Mouse (Mus musculus) C2C12 (cell line): ENCODE results near the gene Iglon5.

ENCODE experiments used
- CEBPB ChIP-seq: IDR thresholded peaks from one replicate; pipeline ENCODE4 v1.6.1; 2011; ENCODE audit warnings: low read depth, mild to moderate bottlenecking, control low read depth, moderate library complexity
- CTCF ChIP-seq: IDR thresholded peaks from one replicate; pipeline ENCODE4 v1.5.1; 2011; ENCODE audit not compliant: control insufficient read depth, insufficient read depth, insufficient read length

GRCm38 (mm10) chr7:43440482-43440881, 49.4 kb downstream of the Iglon5 start, which contains the start of gene Cldnd2:
- TF ChIP-seq CTCF (no peak), CEBPB (no peak)
